Mouse (Mus musculus): ENCODE measurements at regions not wholly inside any gene's neighbourhood (a gene's known extent, or its start where the extent isn't known, plus 50 kb on each side); places are given as distances from the start of the nearest gene placed in this dataset.
"Not testable (repeated sequence)": the region's sequence is repeated elsewhere in the genome, so short reads cannot be mapped to it uniquely, and the experiment has no call there.

DNA sequence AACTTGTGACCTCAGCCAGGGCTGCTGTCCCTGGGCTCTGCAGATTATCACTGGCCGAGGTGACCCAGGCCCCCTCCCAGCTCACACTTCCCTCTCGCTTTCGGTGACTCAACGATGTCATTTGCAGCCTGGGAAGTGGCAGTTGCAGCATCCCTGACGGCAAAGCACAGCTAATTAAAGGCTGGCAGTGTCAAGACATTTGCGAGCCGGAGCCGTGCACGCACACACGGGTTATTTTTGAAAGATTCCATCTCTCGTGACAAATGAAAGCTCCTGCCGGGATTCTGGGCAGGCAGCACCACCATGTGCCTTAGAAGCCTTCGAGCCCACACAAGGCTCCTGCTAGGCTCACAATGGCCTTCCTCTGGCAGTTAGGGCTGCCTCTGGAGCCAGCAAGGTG is 164.7 kb upstream of the A430005L14Rik start:
- 0 out of 2 replicates have a peak overlapping the region, but pooled peaks have one; percentile 26 for H3K9ac ChIP-seq
- H3K9me3 ChIP-seq = no peaks in the 10 kb centered on the region
- WGBS = 34% methylated on average over 13 of the region's 13 CpGs
- no peak overlapping the region for H3K4me2 ChIP-seq
- H3K27me3 ChIP-seq = no peaks in the 10 kb centered on the region
- H3K27ac ChIP-seq (replicated peaks) = peak overlapping the region; percentile 54
- ATAC-seq (ENCODE audit: low read depth) = no peak
- H3K36me3 ChIP-seq = no peaks in the 10 kb centered on the region
- peaks cover 40% of the 10 kb centered on the region for H3K4me1 ChIP-seq (replicated peaks)
- no peak overlapping the region for H3K4me3 ChIP-seq

DNA sequence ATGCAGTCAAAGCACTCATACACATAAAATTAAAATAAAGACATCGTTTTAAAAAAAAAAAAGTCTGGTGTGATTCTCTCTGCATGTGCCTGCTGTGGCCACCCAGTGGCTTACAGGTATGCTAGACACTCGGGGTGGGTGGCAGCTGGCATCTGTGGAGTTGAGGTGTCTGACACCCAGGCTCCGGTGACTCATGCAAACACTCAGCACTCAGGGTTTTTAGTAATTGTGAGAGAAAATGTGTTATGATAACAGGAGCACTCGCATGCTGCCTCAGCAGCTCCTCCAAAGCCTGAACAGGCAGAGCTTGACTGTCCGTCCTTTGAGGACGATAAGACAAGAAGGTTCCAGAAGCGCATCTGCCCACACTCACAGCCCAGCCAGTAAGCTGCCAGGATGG is 159.0 kb upstream of the A430005L14Rik start:
- Histone ChIP-seq H3K4me2 (no peak overlapping the region), H3K9me3 (no peaks in the 10 kb centered on the region), H3K4me3 (no peak overlapping the region), H3K27ac (replicated peaks) (no peak overlapping the region), H3K4me1 (replicated peaks) (peaks cover 13% of the 10 kb centered on the region; the same call in 1 of the 2 replicates), H3K9ac (no peak overlapping the region), H3K27me3 (no peaks in the 10 kb centered on the region), H3K36me3 (no peaks in the 10 kb centered on the region)
- 95% methylated on average over 7 of the region's 7 CpGs for WGBS
- no peak for ATAC-seq (ENCODE audit: low read depth)

DNA sequence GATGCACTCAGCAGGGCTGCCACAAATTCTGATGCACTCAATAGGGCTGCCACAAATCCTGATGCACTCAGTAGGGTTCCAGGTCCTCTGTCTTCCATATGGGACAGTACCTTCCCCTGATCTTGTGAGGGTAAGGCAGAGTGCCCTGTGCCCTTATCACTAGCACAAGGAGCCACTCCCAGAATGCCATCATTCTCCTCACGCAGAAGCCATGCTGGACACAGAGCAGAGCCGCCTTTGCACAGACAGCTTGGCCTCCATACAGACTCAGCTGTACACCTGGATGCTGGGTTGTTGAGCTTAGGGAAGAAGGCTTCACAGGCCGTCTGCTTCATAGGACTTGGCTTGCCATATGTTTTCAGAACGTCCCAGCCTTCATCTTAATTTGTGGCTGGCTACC is 151.3 kb upstream of the A430005L14Rik start:
- peak overlapping the region; percentile 88 for H3K27ac ChIP-seq (replicated peaks)
- H3K4me1 ChIP-seq (replicated peaks) = peaks cover 32% of the 10 kb centered on the region
- no peaks in the 10 kb centered on the region for H3K36me3 ChIP-seq
- H3K27me3 ChIP-seq = no peaks in the 10 kb centered on the region
- H3K4me2 ChIP-seq = 0 out of 2 replicates have a peak overlapping the region, but pooled peaks have one; percentile 35
- no peak overlapping the region for H3K4me3 ChIP-seq
- no peak for ATAC-seq (ENCODE audit: low read depth)
- H3K9me3 ChIP-seq = no peaks in the 10 kb centered on the region
- peak overlapping the region; percentile 31 for H3K9ac ChIP-seq
- WGBS = 30% methylated on average over 4 of the region's 4 CpGs

DNA sequence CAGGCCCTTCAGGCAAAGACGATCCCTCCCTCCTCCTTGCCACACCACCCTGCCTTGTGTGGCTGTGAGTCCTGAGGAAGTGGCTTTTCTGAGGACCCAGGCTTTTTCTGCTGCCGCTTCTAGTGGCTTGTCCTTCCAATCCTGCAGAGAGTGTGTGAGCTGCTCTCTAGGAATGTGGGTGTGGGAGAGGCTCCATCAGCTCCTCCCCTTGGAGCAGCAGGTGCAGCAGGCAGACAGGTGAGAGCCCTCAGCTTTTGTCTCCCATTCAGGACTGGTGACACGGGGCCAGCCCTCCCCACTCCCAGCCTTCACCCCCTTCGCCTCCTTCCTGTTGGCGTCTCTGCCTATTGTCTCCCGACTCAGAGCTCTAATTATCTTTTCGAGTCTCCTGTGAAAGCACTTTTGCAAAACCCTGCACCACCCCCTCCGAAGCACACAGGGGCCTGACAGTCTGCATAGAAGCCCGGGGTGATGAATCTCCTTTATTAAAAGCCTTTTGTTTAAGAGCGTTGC is 150.8 kb upstream of the A430005L14Rik start:
- Histone ChIP-seq H3K36me3 (no peaks in the 10 kb centered on the region), H3K9me3 (no peaks in the 10 kb centered on the region), H3K4me2 (peak overlapping the region; percentile 35), H3K4me3 (no peak overlapping the region; the same call in 1 of the 2 replicates), H3K4me1 (replicated peaks) (peaks cover 32% of the 10 kb centered on the region), H3K27me3 (no peaks in the 10 kb centered on the region), H3K9ac (peak overlapping the region; percentile 31), H3K27ac (replicated peaks) (peak overlapping the region; percentile 88)
- 2% methylated on average over 10 of the region's 10 CpGs for WGBS
- ATAC-seq (ENCODE audit: low read depth) = peak; percentile 62

DNA sequence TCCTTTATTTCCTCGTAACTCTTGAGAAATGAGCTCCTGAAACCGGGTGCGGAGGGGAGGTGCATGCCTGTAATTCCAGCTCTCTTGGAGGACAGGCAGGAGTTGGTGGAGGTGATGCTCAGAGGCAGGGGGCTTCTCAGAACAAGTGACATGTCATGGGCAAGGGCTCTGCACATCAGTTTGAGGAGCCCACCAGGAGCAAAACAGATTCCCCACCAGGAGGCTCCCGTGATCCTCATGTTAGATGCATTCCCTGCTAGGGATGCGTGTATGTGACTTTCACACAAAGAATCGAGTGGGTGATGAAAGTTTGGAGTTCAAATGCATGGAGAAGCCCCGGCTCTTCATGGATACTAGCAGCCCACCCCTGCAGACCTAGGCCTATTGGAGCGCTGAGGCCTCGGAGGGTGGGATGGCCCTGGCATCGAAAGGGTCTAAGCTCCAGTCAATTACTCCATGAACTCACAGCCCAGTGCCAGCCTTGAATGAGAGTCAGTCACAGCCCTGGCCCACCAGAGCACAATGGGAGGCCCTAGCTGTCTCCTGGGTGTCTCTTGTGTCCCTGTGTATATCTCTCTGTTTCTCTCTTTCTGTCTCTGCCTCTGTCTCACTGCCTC is 150.1 kb upstream of the A430005L14Rik start:
- 16% methylated on average over 10 of the region's 10 CpGs for WGBS
- H3K27ac ChIP-seq (replicated peaks) = peak overlapping the region; percentile 88
- no peaks in the 10 kb centered on the region for H3K9me3 ChIP-seq
- no peaks in the 10 kb centered on the region for H3K27me3 ChIP-seq
- H3K4me1 ChIP-seq (replicated peaks) = peaks cover 32% of the 10 kb centered on the region
- no peaks in the 10 kb centered on the region for H3K36me3 ChIP-seq
- ATAC-seq (ENCODE audit: low read depth) = peak; percentile 36; the same call in 1 of the 2 replicates
- H3K4me3 ChIP-seq = no peak overlapping the region; the same call in 1 of the 2 replicates
- H3K9ac ChIP-seq = peak overlapping the region; percentile 31
- H3K4me2 ChIP-seq = peak overlapping the region; percentile 35

DNA sequence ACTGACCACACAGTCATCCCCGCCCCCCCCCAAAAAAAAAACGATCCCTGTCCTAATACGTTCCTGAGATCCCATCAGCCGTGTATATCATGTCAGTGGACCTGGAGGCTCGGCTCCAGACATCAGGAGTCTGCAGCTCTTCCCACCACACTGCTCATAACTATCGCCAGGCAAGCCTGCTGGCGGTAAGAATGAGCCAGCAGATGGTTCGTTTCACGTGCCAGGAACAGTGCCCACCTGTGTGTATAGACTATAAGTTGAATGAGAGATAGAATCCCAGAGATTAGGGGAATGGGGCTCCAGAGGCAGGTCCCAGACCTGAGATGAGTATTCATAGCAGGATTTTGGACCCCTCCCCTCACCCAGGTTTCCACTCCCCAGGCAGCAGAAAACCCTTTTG is 144.2 kb upstream of the A430005L14Rik start:
- no peaks in the 10 kb centered on the region for H3K9me3 ChIP-seq
- no peak for ATAC-seq (ENCODE audit: low read depth)
- H3K4me1 ChIP-seq (replicated peaks) = peaks cover 16% of the 10 kb centered on the region
- no peaks in the 10 kb centered on the region for H3K36me3 ChIP-seq
- no peak overlapping the region for H3K4me3 ChIP-seq
- H3K27me3 ChIP-seq = no peaks in the 10 kb centered on the region
- no peak overlapping the region for H3K27ac ChIP-seq (replicated peaks)
- 87% methylated on average over 9 of the region's 9 CpGs for WGBS
- H3K9ac ChIP-seq = no peak overlapping the region
- H3K4me2 ChIP-seq = no peak overlapping the region

DNA sequence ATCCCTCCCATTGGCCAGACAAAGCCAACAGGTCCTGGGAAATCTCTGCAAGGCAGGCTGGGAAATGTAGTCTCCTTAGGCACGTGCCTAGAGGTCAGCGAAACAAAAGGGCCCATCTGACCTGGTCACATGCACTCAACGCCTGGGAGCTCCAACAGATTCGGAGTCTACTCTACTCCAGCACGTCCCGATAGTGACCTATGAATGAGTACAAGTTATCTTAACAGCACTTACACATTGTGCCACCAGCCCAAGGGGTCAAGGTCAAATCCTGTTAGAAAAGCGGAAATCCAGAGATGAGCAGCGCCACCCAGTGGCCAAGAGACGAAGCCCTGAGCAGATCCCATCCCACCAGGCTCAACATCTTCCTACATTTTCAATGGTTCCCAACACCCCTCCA is 129.1 kb upstream of the A430005L14Rik start:
- ATAC-seq (ENCODE audit: low read depth) = no peak
- Histone ChIP-seq H3K9me3 (no peaks in the 10 kb centered on the region), H3K4me1 (replicated peaks) (no peaks in the 10 kb centered on the region), H3K4me3 (no peak overlapping the region), H3K36me3 (no peaks in the 10 kb centered on the region), H3K27ac (replicated peaks) (no peak overlapping the region), H3K9ac (no peak overlapping the region), H3K27me3 (no peaks in the 10 kb centered on the region), H3K4me2 (no peak overlapping the region)
- WGBS = 39% methylated on average over 9 of the region's 9 CpGs

DNA sequence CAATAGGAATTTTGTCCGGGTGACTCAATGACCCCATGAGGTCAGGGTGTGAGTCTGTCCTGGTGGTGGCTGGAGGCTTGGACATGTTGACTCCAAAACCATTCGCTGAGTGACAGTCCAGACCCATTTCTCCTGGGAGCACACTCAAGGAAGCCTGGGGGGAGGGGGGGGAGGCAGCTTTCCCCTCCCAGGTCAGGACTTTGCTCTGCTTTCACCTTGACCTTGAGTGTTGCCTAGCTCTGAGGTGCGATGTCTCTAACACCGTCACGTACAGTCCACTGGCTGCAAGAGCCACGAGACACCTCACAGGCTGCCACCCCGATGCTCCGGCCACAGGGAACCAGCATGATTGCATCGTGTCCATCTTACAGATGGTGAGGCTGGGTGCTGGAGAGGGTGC is 127.3 kb upstream of the A430005L14Rik start:
- H3K4me2 ChIP-seq = no peak overlapping the region
- H3K9ac ChIP-seq = no peak overlapping the region
- no peak overlapping the region for H3K27ac ChIP-seq (replicated peaks)
- H3K27me3 ChIP-seq = no peaks in the 10 kb centered on the region
- no peak for ATAC-seq (ENCODE audit: low read depth)
- no peaks in the 10 kb centered on the region for H3K4me1 ChIP-seq (replicated peaks)
- no peak overlapping the region for H3K4me3 ChIP-seq
- WGBS = 92% methylated on average over 9 of the region's 9 CpGs
- H3K9me3 ChIP-seq = no peaks in the 10 kb centered on the region
- no peaks in the 10 kb centered on the region for H3K36me3 ChIP-seq

DNA sequence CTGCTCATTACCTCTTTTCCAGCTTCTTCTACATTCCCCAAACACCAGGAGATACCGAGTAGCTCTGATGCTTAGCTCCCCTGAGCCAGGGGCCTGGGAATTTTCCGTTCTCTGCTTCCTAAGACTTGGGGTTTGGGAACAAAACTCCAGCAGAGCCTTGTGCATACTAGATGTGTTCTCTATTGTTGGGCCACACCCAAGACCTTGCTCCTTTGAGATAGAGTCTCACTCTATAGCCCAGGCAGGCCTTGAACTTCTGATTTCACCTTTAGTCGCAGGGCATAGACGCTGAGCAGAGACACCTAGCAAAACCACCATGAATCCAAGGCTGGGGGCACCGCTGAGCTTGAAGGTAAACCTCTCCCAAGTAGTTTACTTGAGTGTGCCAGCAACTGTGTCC is 126.5 kb upstream of the A430005L14Rik start:
- Histone ChIP-seq H3K36me3 (no peaks in the 10 kb centered on the region), H3K4me3 (no peak overlapping the region), H3K9me3 (no peaks in the 10 kb centered on the region), H3K27ac (replicated peaks) (no peak overlapping the region), H3K4me2 (no peak overlapping the region), H3K9ac (no peak overlapping the region), H3K27me3 (no peaks in the 10 kb centered on the region), H3K4me1 (replicated peaks) (no peaks in the 10 kb centered on the region)
- WGBS = 90% methylated on average over 5 of the region's 5 CpGs
- ATAC-seq (ENCODE audit: low read depth) = no peak

DNA sequence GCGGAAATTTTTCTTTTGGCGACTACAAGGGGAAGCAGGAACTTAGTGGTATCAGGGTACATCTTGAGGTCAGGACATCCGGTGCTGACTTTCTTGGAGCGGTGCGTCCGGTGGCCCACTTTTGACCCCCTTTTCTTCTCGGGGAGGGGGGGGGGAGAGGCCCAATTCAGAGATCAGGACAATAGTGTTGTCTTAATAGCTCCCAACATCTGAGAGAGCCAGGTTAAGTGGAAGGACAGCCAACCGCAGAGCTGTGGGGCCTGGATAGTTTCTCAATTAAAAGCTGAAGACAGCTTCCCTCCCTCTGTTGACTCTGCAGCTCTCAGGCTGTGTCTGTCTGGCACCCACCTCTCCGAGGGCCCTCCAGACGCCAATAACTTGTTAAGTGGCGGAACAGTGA is 125.8 kb upstream of the A430005L14Rik start:
- H3K4me3 ChIP-seq; H3K9ac ChIP-seq; H3K4me2 ChIP-seq; ATAC-seq (ENCODE audit: low read depth); H3K27ac ChIP-seq (replicated peaks); H3K27me3 ChIP-seq; H3K36me3 ChIP-seq; H3K4me1 ChIP-seq (replicated peaks); H3K9me3 ChIP-seq: not testable (repeated sequence)
- WGBS = 70% methylated on average over 11 of the region's 11 CpGs

DNA sequence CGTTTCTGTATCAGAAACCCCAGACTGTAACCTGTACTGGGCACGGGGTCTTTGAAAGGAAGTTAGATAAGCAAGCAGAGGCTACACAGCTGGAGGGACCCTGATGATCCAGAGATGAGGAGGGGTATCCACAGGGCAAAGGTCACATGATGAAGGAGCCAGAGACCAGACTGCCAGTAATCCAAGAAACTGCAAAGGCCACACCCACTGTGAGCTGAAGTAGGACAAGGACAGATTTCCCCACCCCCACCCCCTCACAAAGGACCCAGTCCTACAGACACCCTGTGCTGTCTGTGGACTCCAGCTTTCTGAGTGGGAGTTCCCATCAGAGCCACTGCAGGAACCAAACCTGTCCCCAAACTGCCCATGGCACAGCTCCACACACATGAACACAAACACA is 124.9 kb upstream of the A430005L14Rik start:
- H3K4me2 ChIP-seq = no peak overlapping the region
- no peaks in the 10 kb centered on the region for H3K9me3 ChIP-seq
- H3K27ac ChIP-seq (replicated peaks) = no peak overlapping the region
- no peaks in the 10 kb centered on the region for H3K4me1 ChIP-seq (replicated peaks)
- H3K9ac ChIP-seq = no peak overlapping the region
- 90% methylated on average over 2 of the region's 2 CpGs for WGBS
- no peaks in the 10 kb centered on the region for H3K27me3 ChIP-seq
- no peaks in the 10 kb centered on the region for H3K36me3 ChIP-seq
- no peak for ATAC-seq (ENCODE audit: low read depth)
- H3K4me3 ChIP-seq = no peak overlapping the region

DNA sequence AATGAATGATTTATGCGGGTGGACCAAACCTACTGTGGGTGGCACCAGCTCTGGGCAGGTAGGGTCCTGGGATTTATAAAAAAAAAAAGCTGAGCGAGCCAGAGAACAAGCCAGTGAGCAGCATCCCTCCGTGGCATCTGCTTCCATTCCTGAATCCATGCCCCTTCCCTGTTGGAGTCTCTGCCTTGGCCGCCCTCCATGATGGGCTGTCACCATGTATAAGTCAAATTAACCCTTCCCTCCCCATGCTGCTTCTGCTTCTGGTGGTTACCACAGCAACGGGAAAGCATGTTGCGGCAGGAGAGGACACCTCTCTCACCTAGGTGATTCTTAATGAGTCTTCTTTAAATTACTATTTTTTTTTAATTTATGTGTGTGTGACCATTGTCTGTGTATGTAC is 112.3 kb upstream of the A430005L14Rik start:
- WGBS = 74% methylated on average over 6 of the region's 6 CpGs

DNA sequence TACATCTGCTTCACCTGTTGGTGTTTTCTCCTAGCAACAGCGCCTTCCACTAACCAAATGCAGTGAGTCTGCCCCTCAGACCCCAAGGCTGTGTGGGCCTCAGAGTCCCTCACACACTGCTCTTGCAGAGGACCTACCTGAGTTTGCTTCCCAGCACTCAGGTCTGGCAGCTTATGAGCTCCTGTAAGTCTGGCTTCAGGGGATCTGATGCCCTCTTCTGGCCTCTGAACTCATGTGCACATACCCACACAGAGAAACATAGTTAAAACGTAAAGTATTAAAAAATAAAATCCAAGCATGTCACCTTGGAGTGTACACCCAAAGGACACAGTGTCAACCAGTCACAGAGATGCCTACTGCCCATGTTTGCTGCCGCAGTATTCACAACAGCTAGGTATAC is 108.8 kb upstream of the A430005L14Rik start:
- H3K9me3 ChIP-seq = no peaks in the 10 kb centered on the region
- no peak overlapping the region for H3K9ac ChIP-seq
- 75% methylated on average over 3 of the region's 3 CpGs for WGBS
- H3K4me1 ChIP-seq (replicated peaks) = peaks cover 60% of the 10 kb centered on the region
- H3K4me3 ChIP-seq = no peak overlapping the region
- no peak for ATAC-seq (ENCODE audit: low read depth)
- no peak overlapping the region for H3K27ac ChIP-seq (replicated peaks)
- no peaks in the 10 kb centered on the region for H3K36me3 ChIP-seq
- no peak overlapping the region for H3K4me2 ChIP-seq
- no peaks in the 10 kb centered on the region for H3K27me3 ChIP-seq

More for the DNA sequence above, 112.3 kb upstream of the A430005L14Rik start:
- H3K4me3 ChIP-seq = no peak overlapping the region
- H3K9me3 ChIP-seq = no peaks in the 10 kb centered on the region
- H3K27me3 ChIP-seq = no peaks in the 10 kb centered on the region
- H3K27ac ChIP-seq (replicated peaks) = no peak overlapping the region
- H3K4me2 ChIP-seq = no peak overlapping the region
- no peaks in the 10 kb centered on the region for H3K36me3 ChIP-seq
- H3K9ac ChIP-seq = no peak overlapping the region
- no peak for ATAC-seq (ENCODE audit: low read depth)
- H3K4me1 ChIP-seq (replicated peaks) = peaks cover 49% of the 10 kb centered on the region

Measured in neural tube, embryonic 13.5 days (tissue).